In the genomic region with DNA sequence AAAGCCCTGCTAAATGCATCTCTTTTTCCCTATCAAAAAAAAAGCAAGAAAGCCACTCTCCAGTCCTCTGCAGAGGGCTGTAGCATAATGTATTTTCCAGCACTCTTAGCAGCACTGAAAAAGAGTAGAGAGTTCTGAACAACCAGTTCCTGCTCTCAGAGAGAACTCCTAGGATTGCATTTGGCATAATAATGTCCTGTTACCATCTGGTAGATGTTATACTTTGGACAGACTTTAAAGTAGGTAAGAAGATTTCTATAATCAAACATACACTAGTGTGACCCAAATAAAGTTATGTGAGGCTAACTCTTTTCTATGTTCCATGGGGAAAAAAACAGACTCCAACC, we compare ENCODE assay signal across 31 mouse cellular contexts.
DNase-seq lines count a peak whose midpoint lies in the region; ATAC-seq lines count a peak whose summit lies in the region.
"Had no signal": no experiment of that assay in that cellular context is flagged by ENCODE, and none has a peak within 500 bp of the region (broad histone marks: within the 10 kb centered on the region; RNA-seq: fewer than 3 reads in every experiment).

No protein-coding gene starts in this region.

- no peaks in the 10 kb centered on the region for H3K9me3 ChIP-seq in midbrain, embryonic 14.5 days (ENCODE audit: control insufficient read depth, low read length)
- H3K9me3 ChIP-seq in midbrain, embryonic 15.5 days: no peaks in the 10 kb centered on the region
- H3K9me3 ChIP-seq in embryonic facial prominence, embryonic 15.5 days (replicated peaks): no peaks in the 10 kb centered on the region
- H3K9me3 ChIP-seq: forebrain, embryonic 12.5 days; forebrain, embryonic 15.5 days; G1E; heart, embryonic 10.5 days; heart, embryonic 13.5 days; hindbrain, embryonic 12.5 days had no signal

- no peaks in the 10 kb centered on the region for H3K36me3 ChIP-seq in midbrain, embryonic 14.5 days (ENCODE audit: control insufficient read depth, insufficient read depth, low read length)
- no peaks in the 10 kb centered on the region for H3K36me3 ChIP-seq in midbrain, embryonic 15.5 days (replicated peaks)
- H3K36me3 ChIP-seq in embryonic facial prominence, embryonic 15.5 days: no peaks in the 10 kb centered on the region
- H3K36me3 ChIP-seq: forebrain, embryonic 12.5 days; forebrain, embryonic 15.5 days; G1E; heart, embryonic 10.5 days; heart, embryonic 13.5 days; hindbrain, embryonic 12.5 days had no signal

- no peak for DNase-seq in frontal cortex, postnatal 36 days (ENCODE audit: low spot score in 2 of 2)
- DNase-seq in midbrain, embryonic 14.5 days: no peak
- DNase-seq in cerebellum, adult 9-11 months: no peak
- no peak for DNase-seq in heart, postnatal 4 days
- DNase-seq: adrenal gland, postnatal 10 days; adrenal gland, postnatal 36 days; B cell, adult 2 months; cerebellum, adult 11 months; cerebellum, adult 2 months; cerebellum, postnatal 10 days; cerebellum, postnatal 36 days; embryo, embryonic 11 days; gastrocnemius, adult 2 months; gastrocnemius, postnatal 25 days; heart, adult 18-20 months; heart, postnatal 14 days had no signal

- no peaks in the 10 kb centered on the region for H3K4me1 ChIP-seq in midbrain, embryonic 14.5 days (ENCODE audit: control insufficient read depth, insufficient read depth, low read length)
- H3K4me1 ChIP-seq in midbrain, embryonic 15.5 days: no peaks in the 10 kb centered on the region
- H3K4me1 ChIP-seq in embryonic facial prominence, embryonic 15.5 days: no peaks in the 10 kb centered on the region
- H3K4me1 ChIP-seq: forebrain, embryonic 12.5 days; forebrain, embryonic 15.5 days; heart, embryonic 10.5 days; heart, embryonic 13.5 days; hindbrain, embryonic 12.5 days had no signal

- H3K27me3 ChIP-seq in midbrain, embryonic 14.5 days (ENCODE audit: control insufficient read depth, insufficient read depth, low read length): no peaks in the 10 kb centered on the region
- H3K27me3 ChIP-seq in midbrain, embryonic 15.5 days (replicated peaks): no peaks in the 10 kb centered on the region
- no peaks in the 10 kb centered on the region for H3K27me3 ChIP-seq in embryonic facial prominence, embryonic 15.5 days
- H3K27me3 ChIP-seq: CH12.LX; forebrain, embryonic 12.5 days; forebrain, embryonic 15.5 days; heart, embryonic 13.5 days; hindbrain, embryonic 12.5 days; Patski had no signal

- peak; percentile 87 for ATAC-seq in frontal cortex, adult (ENCODE audit: low TSS enrichment)
- ATAC-seq in midbrain, embryonic 14.5 days (ENCODE audit: low FRiP score, low TSS enrichment): no peak
- no peak for ATAC-seq in midbrain, embryonic 15.5 days (replicated peaks)
- ATAC-seq in embryonic facial prominence, embryonic 15.5 days (ENCODE audit: insufficient number of reproducible peaks, low FRiP score, low TSS enrichment, low read depth): no peak
- ATAC-seq: forebrain, embryonic 15.5 days; hindbrain, postnatal 0 days; inflammation-experienced regulatory T-cells, adult 6 months; intestine, embryonic 16.5 days; Patski had no signal

- H3K27ac ChIP-seq in midbrain, embryonic 14.5 days (replicated peaks; ENCODE audit: low read depth, low read length): peak overlapping the region; percentile 55; the same call in 1 of the 2 replicates
- no peak overlapping the region; the same call in 1 of the 2 replicates for H3K27ac ChIP-seq in midbrain, embryonic 15.5 days
- 0 out of 2 replicates have a peak overlapping the region, but pooled peaks have one; percentile 9 for H3K27ac ChIP-seq in embryonic facial prominence, embryonic 15.5 days (replicated peaks)
- H3K27ac ChIP-seq: forebrain, embryonic 12.5 days; forebrain, embryonic 15.5 days; gastrocnemius, adult 2 months; heart, embryonic 10.5 days; heart, embryonic 13.5 days; hindbrain, embryonic 12.5 days; hindbrain, postnatal 0 days had no signal

- H3K4me2 ChIP-seq in midbrain, embryonic 14.5 days (ENCODE audit: low read length): no peak overlapping the region
- no peak overlapping the region for H3K4me2 ChIP-seq in midbrain, embryonic 15.5 days
- H3K4me2 ChIP-seq in embryonic facial prominence, embryonic 15.5 days (replicated peaks): no peak overlapping the region
- H3K4me2 ChIP-seq: forebrain, embryonic 12.5 days; forebrain, embryonic 15.5 days; heart, embryonic 13.5 days; hindbrain, embryonic 12.5 days had no signal

- H3K4me3 ChIP-seq in midbrain, embryonic 14.5 days (replicated peaks; ENCODE audit: low read depth, low read length): no peak overlapping the region
- no peak overlapping the region for H3K4me3 ChIP-seq in midbrain, embryonic 15.5 days
- H3K4me3 ChIP-seq in embryonic facial prominence, embryonic 15.5 days (replicated peaks): no peak overlapping the region
- H3K4me3 ChIP-seq: erythroblast, embryonic 14.5 days; forebrain, embryonic 12.5 days; forebrain, embryonic 15.5 days; gastrocnemius, adult 2 months; heart, embryonic 10.5 days; heart, embryonic 13.5 days; hindbrain, embryonic 12.5 days had no signal

- no peak overlapping the region for H3K9ac ChIP-seq in midbrain, embryonic 14.5 days (replicated peaks; ENCODE audit: low read length)
- H3K9ac ChIP-seq in midbrain, embryonic 15.5 days: no peak overlapping the region
- H3K9ac ChIP-seq in embryonic facial prominence, embryonic 15.5 days: no peak overlapping the region
- H3K9ac ChIP-seq: forebrain, embryonic 12.5 days; forebrain, embryonic 15.5 days; heart, embryonic 13.5 days; hindbrain, embryonic 12.5 days had no signal
